Mouse (Mus musculus) mesoderm, embryonic 11.5 days (tissue): Measurements from ENCODE around the gene Gm17334.

Experiments
- DNase-seq: peaks from one replicate; pipeline ENCODE4 v3.0.0-alpha.2; 2012; ENCODE audit warnings: low read depth, low spot score

Gene Gm17334

DNA sequence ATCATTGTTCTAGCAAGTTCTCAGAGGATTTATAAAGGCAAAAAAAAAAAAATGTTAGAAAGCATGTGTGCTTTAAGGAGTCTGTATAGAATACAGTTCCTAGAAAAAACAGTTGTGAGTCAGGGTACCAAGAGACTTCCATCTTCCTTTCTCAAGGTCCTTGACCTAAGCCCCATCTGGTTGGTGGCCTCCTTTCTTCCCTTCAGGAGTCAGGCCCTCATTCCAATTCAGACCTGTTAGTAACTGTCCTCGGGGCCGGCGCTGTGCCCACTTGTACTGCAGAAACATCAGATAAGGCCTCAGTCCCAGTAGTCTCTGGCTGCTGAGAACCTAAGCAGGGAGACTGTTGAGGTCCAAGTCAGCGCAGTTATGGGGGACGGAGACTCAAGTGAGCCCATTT lies at the start of gene Gm17334:
TSS of gene Gm17334 (minus strand) at position 101 of the 400 bp plus-strand sequence.
- DNase-seq: no peak

DNA sequence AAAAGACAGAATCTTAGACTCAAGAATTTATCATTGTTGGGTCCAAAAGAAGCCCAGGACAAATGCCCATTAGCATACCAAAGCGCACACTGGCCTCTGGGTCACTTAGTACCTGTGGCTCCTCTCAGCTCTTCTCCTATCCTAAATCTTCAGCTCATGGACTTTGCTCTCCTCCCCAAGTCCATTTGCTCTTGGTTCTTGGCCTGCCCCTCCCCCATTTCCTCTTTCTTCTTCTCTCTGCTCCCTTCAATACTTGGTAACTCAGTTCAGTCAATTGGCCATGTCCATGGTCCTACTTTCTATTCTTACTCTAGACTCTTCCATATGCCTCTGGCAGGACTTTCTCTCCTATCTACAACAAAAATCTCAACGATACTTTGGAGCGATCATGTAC lies 49.0 kb upstream of the Gm17334 start:
- no peak for DNase-seq

DNA sequence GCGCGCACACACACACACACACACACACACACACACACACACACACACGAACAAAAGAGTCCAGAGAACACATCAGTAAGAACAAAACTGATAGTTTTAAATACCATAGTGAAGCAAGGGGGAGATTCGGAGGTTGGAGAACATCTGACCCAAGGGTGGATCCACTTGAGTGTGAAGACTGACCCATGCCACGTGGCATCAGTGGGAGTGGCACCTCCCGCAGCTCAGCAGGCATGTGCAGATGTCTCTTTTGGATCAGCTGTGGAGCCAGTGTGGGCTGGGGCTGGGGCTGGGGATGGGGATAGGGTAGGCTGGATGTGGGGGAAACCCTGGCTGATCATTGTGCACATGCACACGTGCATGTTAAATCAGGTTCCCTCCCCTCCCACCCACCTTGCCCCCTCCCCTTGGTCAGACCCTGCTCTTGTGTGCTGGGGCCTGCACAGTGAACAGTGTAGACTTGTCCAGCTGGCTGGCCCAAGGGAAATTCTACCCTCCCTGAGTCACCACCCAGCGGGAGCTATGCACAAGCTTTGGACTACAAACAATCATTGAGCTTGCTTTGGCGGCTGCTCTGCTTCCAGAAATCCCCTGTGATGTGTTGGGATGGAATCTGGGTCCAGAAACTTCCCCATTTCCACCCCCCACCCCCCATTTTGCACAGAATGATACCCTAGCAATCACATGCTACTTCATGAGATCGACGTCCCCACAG lies 48.4 kb upstream of the Gm17334 start:
- DNase-seq: no peak

DNA sequence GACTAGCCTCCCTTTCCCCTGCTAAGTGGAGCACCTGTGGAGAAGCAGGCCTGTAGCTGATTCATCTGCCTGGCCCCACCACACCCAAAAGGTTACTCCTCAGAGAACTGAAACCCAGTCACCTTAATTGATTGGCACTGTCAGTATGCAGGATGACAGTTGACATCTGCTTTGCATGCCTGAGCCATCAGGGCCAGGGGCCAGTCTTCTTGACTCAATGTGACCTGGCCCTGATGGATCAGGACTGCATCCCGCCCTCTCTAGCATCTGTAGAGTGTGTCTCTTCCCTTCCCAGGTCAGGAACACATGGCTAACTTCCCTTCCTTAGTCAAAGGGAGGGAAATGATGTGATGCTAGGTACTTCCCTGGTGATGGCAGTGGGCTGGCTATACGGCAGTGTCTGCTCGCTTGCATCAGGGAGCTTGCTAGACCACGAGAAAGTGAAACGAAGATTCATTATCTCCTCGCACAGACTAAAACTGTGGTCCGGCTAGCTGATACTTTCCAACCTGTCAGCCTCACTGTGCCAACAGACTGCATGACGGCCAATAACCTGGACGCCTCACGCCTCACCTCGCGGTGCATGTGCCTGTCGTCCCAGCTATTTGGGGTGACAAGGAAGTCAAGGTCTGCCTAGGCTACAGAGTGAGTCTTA lies 47.7 kb upstream of the Gm17334 start:
- DNase-seq: no peak

DNA sequence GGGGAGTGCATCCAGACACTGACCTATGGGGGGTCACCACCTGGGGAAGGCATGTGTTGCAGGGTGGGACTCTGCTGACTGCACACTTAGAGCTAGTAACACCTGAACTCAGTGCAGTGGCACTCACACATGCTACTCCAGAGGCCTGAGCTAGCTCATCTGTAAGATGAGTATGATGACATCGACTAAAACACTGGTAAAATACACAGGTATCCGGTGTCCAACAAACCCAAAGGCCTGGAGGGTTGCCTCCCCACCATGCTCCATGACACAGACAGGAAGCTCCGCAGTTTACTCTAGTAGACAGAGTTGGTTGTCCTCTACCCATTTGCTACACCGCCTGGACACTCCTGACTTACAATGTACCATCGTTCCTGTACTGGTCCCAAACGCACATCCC lies 46.5 kb upstream of the Gm17334 start:
- no peak for DNase-seq

DNA sequence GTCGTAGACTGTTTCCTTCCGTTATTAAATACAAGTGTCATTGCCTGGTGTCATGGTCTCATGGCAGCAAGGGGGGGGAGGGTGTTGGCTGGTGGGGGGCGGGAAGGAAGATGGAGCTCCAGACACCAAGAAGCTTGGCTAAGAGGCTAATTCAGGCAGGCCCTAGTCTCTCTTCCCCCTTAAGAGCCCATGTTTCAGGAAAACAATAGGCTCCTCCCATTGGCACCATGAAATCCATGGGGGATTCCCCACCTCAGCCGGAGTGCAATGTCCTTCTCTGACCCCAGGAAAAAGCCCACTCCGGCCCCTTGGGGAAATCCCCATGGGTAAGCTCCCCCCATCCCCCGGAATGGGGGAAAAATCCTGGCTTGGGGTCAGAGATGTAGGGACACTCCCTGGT lies 45.8 kb upstream of the Gm17334 start:
- DNase-seq: no peak

DNA sequence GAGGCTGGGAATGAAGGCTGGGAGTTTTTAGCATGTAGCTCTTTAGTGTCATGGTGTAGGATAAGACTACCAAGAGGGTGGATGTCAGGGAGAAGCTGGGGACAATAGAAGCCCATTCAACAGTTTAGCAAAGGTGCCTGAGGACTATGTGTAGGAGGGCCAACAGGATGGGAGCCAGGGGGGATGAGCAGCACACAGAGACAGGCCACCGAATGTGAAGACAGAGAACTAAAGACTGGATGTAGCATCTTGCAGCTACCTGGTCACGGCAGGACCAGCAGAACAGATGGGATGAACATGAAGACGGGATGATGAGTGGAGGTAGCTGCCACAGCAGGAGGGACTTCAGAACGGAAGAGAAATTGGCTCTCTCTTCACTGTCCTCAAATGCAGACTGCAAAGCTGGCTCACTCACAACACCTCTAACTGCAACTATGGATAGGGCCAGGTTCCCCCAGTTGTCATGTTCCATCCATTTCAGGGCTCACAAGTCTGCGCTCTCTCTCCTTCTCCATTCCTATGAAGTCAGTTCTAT lies 43.9 kb upstream of the Gm17334 start:
- no peak for DNase-seq

DNA sequence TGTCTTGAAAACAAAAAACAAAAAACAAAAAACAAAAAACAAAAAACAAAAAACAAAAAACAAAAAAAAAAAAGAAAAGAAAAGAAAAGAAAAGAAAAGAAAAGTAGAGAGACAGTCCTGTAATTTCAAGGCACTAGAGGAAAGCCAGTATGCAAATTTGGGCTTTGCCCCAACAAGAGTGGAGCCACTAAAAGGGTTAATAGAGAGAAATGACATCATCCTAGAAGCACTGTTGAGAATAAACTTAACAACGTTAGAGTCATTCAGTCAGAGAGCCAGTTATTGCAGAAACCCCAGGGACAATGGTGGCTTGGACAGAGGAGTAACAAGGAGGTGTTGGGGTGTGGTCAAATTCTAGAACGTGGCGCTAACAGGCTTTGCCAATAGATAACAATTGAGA lies 41.8 kb upstream of the Gm17334 start:
- DNase-seq: no peak

DNA sequence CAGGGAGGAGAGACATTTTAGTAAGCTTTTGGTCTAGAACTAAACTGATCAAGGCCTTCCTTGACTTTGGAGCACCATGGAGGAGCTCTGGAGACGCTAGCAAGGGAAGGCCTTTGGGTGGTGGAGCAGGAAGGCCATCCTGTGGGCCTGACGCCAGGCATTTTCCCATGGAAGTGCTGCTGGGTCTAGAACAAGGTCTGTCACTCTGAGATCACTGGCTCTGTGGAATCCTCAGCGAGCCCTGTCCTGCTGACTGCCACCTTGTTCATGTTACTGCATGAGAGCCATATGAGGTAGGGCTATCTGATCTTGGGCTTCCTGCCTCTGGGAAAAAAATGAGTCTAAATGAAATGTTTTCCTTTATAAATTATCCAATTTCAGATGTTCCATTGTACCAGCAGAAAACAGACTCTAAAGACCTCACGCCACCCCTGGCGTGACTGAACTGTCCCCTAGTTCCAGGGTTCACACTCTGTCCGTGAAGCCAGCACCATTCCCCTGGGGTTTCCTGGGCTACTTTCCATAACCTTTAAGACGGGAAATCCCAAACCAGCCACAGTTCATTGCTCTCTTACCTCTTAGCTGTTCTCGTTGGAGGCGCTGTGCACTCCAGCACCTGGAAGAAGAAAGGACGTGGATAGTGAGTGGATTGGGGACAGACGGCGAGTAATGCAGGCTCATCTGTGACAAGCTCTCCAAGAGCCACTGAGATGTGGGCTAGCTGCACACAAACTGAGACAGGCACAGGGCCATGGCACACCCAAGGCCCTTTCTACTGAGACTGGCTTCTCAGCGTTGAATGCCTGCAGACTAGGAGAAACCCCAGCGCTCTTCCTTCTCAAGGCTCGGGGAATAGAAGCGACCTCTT lies 40.2 kb upstream of the Gm17334 start:
- DNase-seq: no peak

DNA sequence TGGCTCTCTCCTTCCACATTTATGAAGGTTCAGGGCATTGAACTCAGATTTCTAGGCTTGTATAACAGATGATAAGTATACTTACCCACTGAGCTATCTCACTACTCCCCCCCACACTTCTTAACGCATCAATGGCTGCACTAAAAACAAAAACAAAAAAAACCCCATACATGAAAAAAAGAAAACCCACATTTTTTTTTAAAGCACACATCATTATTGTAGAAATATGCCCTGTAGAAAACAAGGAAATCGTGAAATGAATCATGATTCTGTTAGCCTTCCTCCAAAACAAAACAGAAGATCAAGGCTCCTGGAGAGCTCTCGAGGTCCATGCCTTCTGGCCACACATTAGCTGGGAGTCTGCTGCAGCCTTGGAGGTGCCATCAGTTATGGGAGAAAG lies 38.3 kb upstream of the Gm17334 start:
- DNase-seq: no peak

DNA sequence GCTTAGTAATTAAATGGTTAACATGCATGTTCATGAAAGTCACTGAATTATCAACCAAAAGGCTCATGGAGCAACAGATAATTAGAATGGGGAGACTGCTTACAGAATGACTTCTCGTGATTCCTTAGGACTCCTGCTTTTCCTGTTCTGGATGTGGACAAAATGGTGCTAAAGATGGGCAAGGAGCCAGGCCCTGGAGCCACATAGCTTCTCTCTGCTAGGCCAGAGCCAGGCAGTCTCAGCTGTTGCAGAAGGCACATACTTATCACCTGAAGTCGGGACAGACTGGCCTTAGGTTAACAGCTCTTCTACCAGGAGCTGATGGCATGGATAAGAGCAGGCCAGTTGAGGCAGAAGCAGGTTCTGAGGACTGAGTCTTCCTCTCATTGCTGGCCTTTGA lies 37.8 kb upstream of the Gm17334 start:
- DNase-seq: no peak

DNA sequence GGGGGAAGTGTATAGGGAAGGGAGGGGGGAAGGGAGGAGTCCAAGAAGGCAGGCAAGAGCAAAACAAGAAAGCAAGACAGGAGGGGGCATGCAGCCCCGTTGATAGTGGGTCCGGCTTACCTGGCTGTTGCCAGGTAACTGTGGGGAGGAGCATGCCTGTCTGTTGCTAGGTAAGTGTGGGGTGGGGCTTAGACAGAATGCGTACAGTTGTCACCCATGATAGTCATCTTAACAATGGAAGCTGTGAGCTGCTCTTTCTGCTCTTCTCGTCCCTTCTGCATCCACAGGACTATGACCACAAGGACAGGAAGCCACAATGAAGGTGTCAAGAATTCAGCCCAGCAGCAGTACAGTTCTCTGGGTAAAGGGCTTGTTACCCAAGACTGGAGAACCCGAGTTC lies 37.2 kb upstream of the Gm17334 start:
- DNase-seq: no peak

DNA sequence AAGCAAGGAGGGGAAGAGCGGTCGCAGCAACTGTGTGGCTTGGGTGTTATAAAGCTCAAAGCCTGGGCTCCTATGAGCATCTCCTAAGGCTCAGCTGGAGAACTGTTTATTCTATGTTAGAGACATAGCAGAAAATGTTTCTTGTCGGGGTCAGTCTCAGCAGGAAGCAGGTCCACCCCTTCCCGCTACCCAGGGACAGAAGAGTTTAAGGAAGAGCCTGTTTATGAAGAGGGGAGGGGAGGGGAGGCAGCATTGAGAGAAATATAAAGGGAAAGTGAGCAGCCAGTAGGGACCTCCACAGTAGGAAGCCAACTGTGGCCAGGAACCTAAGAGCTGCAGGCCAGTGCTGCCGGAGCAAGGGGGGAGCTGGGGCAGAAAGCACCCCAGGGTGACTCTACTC lies 36.4 kb upstream of the Gm17334 start:
- DNase-seq: no peak

DNA sequence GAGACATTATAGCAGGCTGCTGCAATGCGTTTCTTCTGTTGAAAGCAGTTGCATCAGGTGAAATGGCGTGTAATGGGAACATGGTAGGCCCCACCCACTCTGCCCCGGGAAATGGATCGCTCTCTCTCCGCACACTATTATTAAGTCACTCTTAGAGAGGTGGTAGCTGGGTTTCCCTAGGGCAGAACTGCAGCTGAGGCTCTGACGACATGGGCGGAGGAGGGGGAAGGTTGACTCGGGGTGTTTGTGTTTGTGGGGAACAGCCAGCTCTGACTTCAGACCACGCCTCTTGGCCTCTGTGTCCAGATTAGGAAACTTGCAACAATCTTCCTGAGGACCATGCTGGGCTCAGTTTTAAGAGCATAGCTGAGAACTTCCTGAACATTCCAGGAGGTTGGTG lies 32.8 kb upstream of the Gm17334 start:
- no peak for DNase-seq

DNA sequence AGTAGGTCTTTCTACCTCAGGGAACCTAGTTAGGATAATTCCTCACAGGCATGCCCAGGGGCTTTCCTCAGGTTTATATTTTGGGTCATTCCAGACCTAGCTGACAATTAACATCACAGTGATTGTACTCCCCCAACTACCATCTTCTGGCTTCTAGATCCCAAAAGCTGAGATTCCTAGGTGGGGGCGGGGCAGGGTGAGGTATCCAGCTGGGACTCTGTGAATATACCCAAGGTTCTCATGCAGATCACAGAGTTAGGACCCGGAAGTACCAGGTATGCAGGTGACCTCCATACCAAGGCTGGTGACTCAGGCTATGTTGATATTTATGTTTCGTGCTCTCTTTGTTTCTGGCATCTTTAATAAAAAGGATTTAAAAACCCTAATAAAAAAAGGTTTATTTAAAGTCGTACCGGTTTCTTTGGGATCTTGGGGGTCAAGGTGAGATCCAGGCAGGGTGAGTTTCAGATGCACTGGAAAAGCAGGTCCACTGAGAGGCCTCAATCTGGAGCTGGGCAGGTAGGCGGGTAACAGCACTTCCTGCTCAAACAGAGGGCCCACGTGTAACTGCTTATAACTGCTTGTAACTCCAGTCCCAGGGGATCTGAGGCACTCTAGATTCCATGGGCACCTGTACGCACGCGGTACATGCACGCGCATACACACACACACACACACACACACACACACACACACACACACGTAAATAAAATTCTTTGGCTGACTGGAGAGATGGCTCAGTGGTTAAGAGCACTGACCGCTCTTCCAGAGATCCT lies 31.8 kb upstream of the Gm17334 start:
- no peak for DNase-seq

DNA sequence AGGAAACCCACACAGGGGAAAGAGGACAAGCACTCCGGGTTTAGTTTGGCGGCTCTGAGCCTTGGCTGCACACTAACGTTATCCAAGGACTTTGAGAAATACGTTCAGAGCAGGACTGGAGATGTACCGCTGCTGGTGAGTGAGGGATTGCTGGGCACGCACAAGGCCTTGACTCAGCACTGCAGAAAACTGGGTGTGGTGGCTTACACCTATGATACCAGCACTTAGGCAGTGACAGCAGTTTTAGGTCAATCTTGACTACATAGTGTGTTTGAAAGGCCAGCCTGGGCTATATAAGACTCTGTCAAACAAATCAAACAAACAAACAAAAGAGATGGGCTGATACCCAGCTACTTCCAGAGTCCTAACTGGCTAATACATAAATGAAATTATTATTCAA lies 30.5 kb upstream of the Gm17334 start:
- DNase-seq: no peak

DNA sequence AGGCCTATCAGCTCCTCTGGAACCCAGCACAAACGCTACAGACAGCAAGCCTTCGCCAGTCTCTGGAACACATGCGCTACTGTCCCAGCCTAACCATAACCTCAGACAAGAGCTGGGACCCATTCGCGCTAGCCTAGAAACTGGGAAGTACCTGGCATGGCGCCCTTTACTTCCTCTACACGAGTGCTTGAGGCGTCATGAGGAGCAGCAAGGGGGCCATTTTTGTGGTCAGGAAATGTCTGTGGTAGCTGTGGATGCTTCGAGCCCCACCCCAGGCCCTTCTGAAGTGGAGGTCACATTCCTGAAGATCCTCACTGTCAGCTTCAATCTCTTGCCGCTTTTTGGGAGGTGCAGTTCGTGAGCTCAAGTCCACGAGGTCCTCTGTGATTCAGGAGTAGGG lies 30.1 kb upstream of the Gm17334 start:
- DNase-seq: no peak

DNA sequence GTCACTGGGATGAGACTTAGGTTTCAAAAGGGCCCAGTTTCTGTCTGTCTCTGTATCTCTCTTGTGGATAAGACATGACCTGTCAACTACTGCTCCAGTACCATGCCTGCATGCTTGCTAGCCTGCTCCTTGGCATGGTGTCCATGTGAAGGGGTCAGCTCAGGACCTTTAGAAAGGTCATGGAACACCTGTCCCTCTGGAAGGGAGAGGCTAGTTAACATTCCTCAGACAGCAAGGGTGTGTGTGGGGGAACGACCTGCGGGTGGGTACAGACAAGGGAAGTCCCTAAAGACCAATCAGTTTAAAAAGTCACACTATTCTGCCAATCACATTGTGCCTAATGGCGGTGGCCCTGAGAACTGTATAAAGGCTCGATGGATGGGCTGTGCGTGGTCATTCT lies 28.0 kb upstream of the Gm17334 start:
- no peak for DNase-seq

DNA sequence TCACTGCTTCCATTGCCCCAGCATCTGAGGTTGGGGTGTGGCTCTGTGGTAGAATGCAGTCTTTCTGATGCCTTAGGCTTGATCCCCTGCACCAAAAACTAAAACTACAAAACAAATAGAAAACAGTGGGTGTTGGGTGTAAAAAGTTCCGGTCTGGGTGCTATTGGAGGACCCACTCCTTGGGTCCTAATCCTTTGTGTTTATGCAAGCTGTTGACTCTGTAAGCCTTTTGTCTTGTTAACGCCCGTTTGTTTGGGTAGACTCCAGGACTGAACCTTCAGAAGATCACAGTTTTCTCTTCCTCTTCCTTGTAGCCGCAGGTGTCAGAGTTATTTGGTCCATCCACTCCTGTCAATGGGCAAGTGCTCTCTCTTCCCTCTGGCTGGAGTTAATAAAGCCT lies 27.0 kb upstream of the Gm17334 start:
- no peak for DNase-seq

DNA sequence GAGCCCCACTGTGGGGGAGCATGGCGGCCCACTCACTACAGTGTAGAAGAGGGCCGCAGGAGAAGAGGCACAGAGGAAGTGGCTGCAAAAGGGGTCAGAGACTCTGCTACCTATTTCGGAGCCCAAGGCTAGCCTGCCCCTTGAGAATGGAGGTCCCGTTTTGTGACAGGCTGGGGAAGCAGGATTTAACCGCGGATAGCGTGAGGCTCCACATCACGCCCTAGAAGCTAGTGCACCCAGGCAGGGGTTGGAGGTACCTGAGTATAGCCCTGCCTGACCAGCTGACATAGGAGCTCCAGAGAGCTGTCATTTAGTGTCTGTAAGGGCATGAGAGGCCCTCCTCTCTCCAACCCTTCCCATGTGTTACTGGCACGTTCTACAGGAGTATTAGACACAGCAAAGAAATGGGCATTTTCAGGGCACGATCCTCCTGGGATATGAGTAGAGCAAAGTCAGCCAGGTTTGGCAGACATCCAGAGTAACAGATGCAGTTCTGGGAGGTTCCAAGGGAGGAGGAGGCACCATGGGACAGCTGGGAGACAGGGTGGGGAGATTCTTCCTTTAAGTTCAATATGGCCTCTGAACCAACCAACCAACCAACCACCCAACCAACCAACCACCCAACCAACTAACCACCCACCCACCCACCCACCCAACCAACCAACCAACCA lies 25.2 kb upstream of the Gm17334 start:
- no peak for DNase-seq

DNA sequence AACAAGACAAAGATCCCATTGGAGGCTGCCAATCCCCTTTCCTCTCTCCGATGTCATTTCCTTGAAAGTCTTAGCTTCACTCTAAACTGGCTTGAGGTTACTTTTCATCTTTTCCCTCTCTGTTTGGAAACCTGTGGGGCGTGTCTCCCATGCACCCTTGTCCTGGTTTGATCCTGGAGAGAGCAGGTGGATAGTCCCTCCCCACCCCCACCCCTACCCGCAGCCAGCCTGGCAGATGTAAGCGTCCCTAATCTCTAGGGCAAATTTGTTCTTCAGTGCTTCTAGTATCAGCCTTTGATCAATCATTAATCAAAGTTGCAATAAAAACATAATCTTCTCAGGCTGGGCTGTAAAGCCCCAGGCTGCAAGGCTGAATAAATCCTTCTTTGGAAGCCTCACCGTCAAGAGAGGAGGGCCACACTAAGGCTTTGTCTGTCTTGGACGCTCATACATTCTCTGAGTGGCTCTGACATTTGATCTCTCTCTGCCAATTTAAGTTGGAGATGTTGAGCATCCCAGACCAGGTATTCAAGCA lies 24.5 kb upstream of the Gm17334 start:
- no peak for DNase-seq
